Mouse (Mus musculus): ENCODE results near the gene Tmem108. TPM values are rescaled to one million over a fixed set of nuclear protein-coding genes. Genes with fewer than 3 reads are reported as not detected.
"Not testable (repeated sequence)": the region's sequence is repeated elsewhere in the genome, so short reads cannot be mapped to it uniquely, and the experiment has no call there.

Gene Tmem108
- total RNA-seq, 2 experiments from 2014 or later, result 3.8 to 6.1 TPM

GRCm38 (mm10) chr9:103689697-103690096 is 71.9 kb downstream of the Tmem108 start:
- intact Hi-C loops (cut with DNase I), result no loop called here
- no peak for DNase-seq (ENCODE audit: low spot score)

GRCm38 (mm10) chr9:103689006-103689405 is 72.6 kb downstream of the Tmem108 start:
- intact Hi-C loops (cut with DNase I), result no loop called here
- no peak for DNase-seq (ENCODE audit: low spot score)

- intact Hi-C loops (cut with DNase I), result no loop called here
- no peak for DNase-seq (ENCODE audit: low spot score)
Observed at GRCm38 (mm10) chr9:103687130-103687529, 74.5 kb downstream of the Tmem108 start.

GRCm38 (mm10) chr9:103681741-103682330 is 79.8 kb downstream of the Tmem108 start:
- DNase-seq (ENCODE audit: low spot score), result no peak
- intact Hi-C loops (cut with DNase I), result no loop called here

GRCm38 (mm10) chr9:103679234-103679633 is 82.4 kb downstream of the Tmem108 start:
- intact Hi-C loops (cut with DNase I), result no loop called here
- DNase-seq (ENCODE audit: low spot score), result no peak

- DNase-seq (ENCODE audit: low spot score), result no peak
- intact Hi-C loops (cut with DNase I), result loop anchor here (1.0 kb wide), 1 partner anchor 23 kb away; no protein-coding TSS in a partner anchor
Observed at GRCm38 (mm10) chr9:103678531-103679060, 83.0 kb downstream of the Tmem108 start.

- DNase-seq (ENCODE audit: low spot score), result no peak
- intact Hi-C loops (cut with DNase I), result loop anchor here (1.0 kb wide), 1 partner anchor 23 kb away; no protein-coding TSS in a partner anchor
Observed at GRCm38 (mm10) chr9:103677811-103678210, 83.8 kb downstream of the Tmem108 start.

GRCm38 (mm10) chr9:103675721-103676480 is 85.7 kb downstream of the Tmem108 start:
- intact Hi-C loops (cut with DNase I), result no loop called here

GRCm38 (mm10) chr9:103672881-103673280 is 88.8 kb downstream of the Tmem108 start:
- no peak for DNase-seq (ENCODE audit: low spot score)
- intact Hi-C loops (cut with DNase I), result no loop called here

More at GRCm38 (mm10) chr9:103675721-103676480, 85.7 kb downstream of the Tmem108 start:
- DNase-seq (ENCODE audit: low spot score), result no peak

- intact Hi-C loops (cut with DNase I); DNase-seq (ENCODE audit: low spot score): not testable (repeated sequence)
Observed at GRCm38 (mm10) chr9:103670592-103671113, 91.0 kb downstream of the Tmem108 start.

- no peak for DNase-seq (ENCODE audit: low spot score)
- intact Hi-C loops (cut with DNase I), result no loop called here
Observed at GRCm38 (mm10) chr9:103668830-103669229, 92.8 kb downstream of the Tmem108 start.

GRCm38 (mm10) chr9:103665817-103666216 is 95.8 kb downstream of the Tmem108 start:
- intact Hi-C loops (cut with DNase I), result no loop called here
- DNase-seq (ENCODE audit: low spot score), result no peak

- no peak for DNase-seq (ENCODE audit: low spot score)
- intact Hi-C loops (cut with DNase I), result no loop called here
Observed at GRCm38 (mm10) chr9:103664151-103664550, 97.5 kb downstream of the Tmem108 start.

GRCm38 (mm10) chr9:103661873-103662272 is 99.8 kb downstream of the Tmem108 start:
- intact Hi-C loops (cut with DNase I), result no loop called here
- DNase-seq (ENCODE audit: low spot score), result no peak

- no peak for DNase-seq (ENCODE audit: low spot score)
- intact Hi-C loops (cut with DNase I), result no loop called here
Observed at GRCm38 (mm10) chr9:103657981-103658380, 103.7 kb downstream of the Tmem108 start.

- intact Hi-C loops (cut with DNase I), result no loop called here
- DNase-seq (ENCODE audit: low spot score), result no peak
Observed at GRCm38 (mm10) chr9:103657183-103657975, 104.3 kb downstream of the Tmem108 start.

GRCm38 (mm10) chr9:103653995-103654587 is 107.5 kb downstream of the Tmem108 start:
- DNase-seq (ENCODE audit: low spot score), result no peak

GRCm38 (mm10) chr9:103652127-103652882 is 109.3 kb downstream of the Tmem108 start:
- DNase-seq (ENCODE audit: low spot score), result no peak
- intact Hi-C loops (cut with DNase I), result no loop called here

More at GRCm38 (mm10) chr9:103653995-103654587, 107.5 kb downstream of the Tmem108 start:
- intact Hi-C loops (cut with DNase I), result no loop called here

GRCm38 (mm10) chr9:103646605-103647004 is 115.0 kb downstream of the Tmem108 start:
- intact Hi-C loops (cut with DNase I), result no loop called here
- DNase-seq (ENCODE audit: low spot score), result no peak
